Mouse (Mus musculus) stomach, postnatal 0 days (tissue): ENCODE data around the gene Itgam. TPM values are rescaled to one million over a fixed set of nuclear protein-coding genes. Genes with fewer than 3 reads are reported as not detected.
"Not testable (repeated sequence)": the region's sequence is repeated elsewhere in the genome, so short reads cannot be mapped to it uniquely, and the experiment has no call there.

Experiments used
- ATAC-seq: fragments of 200-750 bp; cut with Nextera tagmentation; 2 replicates; pipeline ENCODE4 v1.8.0; 2017; ENCODE audit not compliant: low FRiP score, low TSS enrichment
- DNase-seq: peaks from one replicate; pipeline ENCODE4 v3.0.0-alpha.2; 2016; ENCODE audit warnings: low spot score
- H3K27ac ChIP-seq: fragments of 300-500 bp; sonication (generic); replicated peaks from 2 replicates; pipeline ENCODE4 v1.5.1; 2014; ENCODE audit warnings: mild to moderate bottlenecking, control low read depth
- H3K27me3 ChIP-seq: fragments of 300-500 bp; sonication (generic); 2 replicates; pipeline ENCODE4 v1.6.1; 2014; ENCODE audit warnings: low read length; ENCODE audit not compliant: control insufficient read depth, insufficient read depth
- H3K36me3 ChIP-seq: fragments of 300-500 bp; sonication (generic); 2 replicates; pipeline ENCODE4 v1.6.1; 2014; ENCODE audit warnings: low read length, mixed read lengths; ENCODE audit not compliant: control insufficient read depth, insufficient read depth
- H3K4me1 ChIP-seq: fragments of 300-500 bp; sonication (generic); replicated peaks from 2 replicates; pipeline ENCODE4 v1.6.1; 2014; ENCODE audit warnings: antibody characterized with exemption; ENCODE audit not compliant: control insufficient read depth, insufficient read depth
- H3K4me2 ChIP-seq: fragments of 300-500 bp; sonication (generic); replicated peaks from 2 replicates; pipeline ENCODE4 v1.6.1; 2014; ENCODE audit warnings: low read depth, mild to moderate bottlenecking, control low read depth, moderate library complexity
- H3K4me3 ChIP-seq: fragments of 300-500 bp; sonication (generic); 2 replicates; pipeline ENCODE4 v1.5.1; 2014; ENCODE audit warnings: low read depth, low read length, control low read depth
- H3K9ac ChIP-seq: fragments of 300-500 bp; sonication (generic); 2 replicates; pipeline ENCODE4 v1.6.1; 2014; ENCODE audit warnings: mild to moderate bottlenecking, low read length, control low read depth, mixed read lengths
- H3K9me3 ChIP-seq: fragments of 300-500 bp; sonication (generic); 2 replicates; pipeline ENCODE4 v1.6.1; 2016; ENCODE audit warnings: low read length; ENCODE audit not compliant: control insufficient read depth
- CTCF ChIP-seq: IDR thresholded peaks from 2 replicates; pipeline ENCODE4 v1.5.1; 2016; ENCODE audit warnings: antibody characterized with exemption, low read depth, mild to moderate bottlenecking, moderate library complexity
- EP300 ChIP-seq: optimal IDR thresholded peaks from 2 replicates; pipeline ENCODE3; 2016; ENCODE audit warnings: antibody characterized with exemption
- WGBS: fragments of 180-500 bp; shearing (Covaris S2); extraction: QIAGEN DNeasy Blood & Tissue Kit; methylation state at CpG from one replicate; pipeline ENCODE4 v1.1.7; 2014; 5-methylcytosine and 5-hydroxymethylcytosine counted together
- polyA plus RNA-seq: library from polyadenylated mRNA; unstranded; fragments of >200 nt; fragmentation: Nextera tagmentation; extraction: Ambion mirVana; gene quantifications from 2 replicates; pipeline ENCODE4 v1.2.1, GENCODE M21; 2015

Itgam gene
- polyA plus RNA-seq, 1 experiment from 2014 or later, result 0.91 TPM

DNA sequence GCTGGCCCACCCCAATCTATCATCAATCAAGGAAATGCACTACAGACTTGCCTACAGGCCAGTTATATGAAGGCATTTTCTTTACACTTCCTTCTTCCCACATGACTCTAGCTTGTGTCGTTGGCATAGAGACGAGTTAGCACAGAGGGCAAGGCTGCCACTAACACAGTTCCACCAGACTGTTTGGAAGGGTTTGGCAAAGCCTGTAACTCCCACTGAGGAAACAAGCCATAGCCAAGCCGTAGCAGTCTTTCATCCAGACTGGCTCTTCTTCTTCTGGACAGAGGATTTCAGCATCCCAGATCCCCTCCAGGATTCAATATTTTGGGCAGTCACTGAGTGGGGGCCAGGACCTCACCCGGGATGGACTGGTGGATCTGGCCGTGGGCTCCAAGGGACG lies 77.2 kb downstream of the Itgam start:
- Histone ChIP-seq H3K9ac (no peak overlapping the region), H3K36me3 (no peaks in the 10 kb centered on the region), H3K4me2 (no peak overlapping the region), H3K27me3 (no peaks in the 10 kb centered on the region), H3K9me3 (no peaks in the 10 kb centered on the region), H3K27ac (no peak overlapping the region), H3K4me1 (no peaks in the 10 kb centered on the region), H3K4me3 (no peak overlapping the region)
- no peak for TF ChIP-seq EP300
- no peak for TF ChIP-seq CTCF
- ATAC-seq (no peak), DNase-seq (no peak)
- WGBS, result 92% methylated on average over 6 of the region's 6 CpGs

DNA sequence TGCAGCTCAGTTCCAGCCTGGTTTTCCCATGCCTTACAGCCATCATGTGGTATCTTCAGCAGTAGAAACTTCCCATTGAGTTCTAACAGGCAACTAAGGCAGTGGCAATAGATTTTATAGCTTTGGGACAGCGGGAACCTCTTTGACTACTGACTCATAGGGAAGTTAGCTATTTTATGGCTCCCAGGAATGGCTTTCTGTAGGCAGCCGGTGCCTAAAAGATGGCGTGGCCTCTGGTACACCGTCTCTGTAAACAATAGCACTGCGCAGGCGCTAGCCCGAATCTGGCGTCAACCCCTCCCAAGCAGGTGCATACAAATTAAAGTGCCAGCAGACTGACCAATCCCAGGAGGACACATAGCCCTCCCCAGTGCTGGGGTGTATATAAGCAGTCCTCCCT lies 88.5 kb downstream of the Itgam start:
- TF ChIP-seq EP300, result no peak
- TF ChIP-seq CTCF, result no peak
- H3K4me1 ChIP-seq, result no peaks in the 10 kb centered on the region
- ATAC-seq (no peak), DNase-seq (no peak)
- no peak overlapping the region for H3K4me2 ChIP-seq
- no peaks in the 10 kb centered on the region for H3K9me3 ChIP-seq
- H3K27me3 ChIP-seq, result no peaks in the 10 kb centered on the region
- no peak overlapping the region for H3K4me3 ChIP-seq
- H3K27ac ChIP-seq, result no peak overlapping the region
- no peak overlapping the region for H3K9ac ChIP-seq
- H3K36me3 ChIP-seq, result no peaks in the 10 kb centered on the region
- WGBS, result 84% methylated on average over 8 of the region's 8 CpGs

DNA sequence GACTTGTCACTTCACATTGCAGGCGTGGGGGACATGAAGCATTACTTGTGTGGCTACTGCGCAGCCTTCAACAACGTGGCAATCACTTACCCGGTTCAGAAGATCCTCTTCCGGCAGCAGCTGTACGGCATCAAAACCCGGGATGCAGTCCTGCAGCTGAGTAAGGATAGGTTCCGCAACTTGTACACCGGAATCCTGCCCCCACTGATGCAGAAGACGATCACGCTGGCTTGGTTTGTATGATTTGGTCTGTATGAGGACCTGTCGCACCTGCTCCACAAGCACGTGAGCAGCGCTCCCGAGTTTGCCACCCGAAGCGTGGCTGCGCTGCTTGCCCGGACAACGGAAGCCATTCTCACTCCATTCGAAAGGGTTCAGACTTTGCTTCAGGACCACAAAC lies 91.6 kb downstream of the Itgam start, which contains the start of gene Itgad:
Gene Itgad, plus strand, starts transcription at position 301 of the 400 bp plus-strand sequence.
- no peak for DNase-seq
- H3K4me3 ChIP-seq, result no peak within 1 kb of the TSS
- no peaks in the 10 kb centered on the region for H3K27me3 ChIP-seq
- TF ChIP-seq CTCF (no peak), EP300 (no peak)
- H3K4me2 ChIP-seq, result no peak within 1 kb of the TSS
- H3K27ac ChIP-seq, result no peak within 1 kb of the TSS
- 91% methylated on average over 21 of the region's 21 CpGs for WGBS
- no peak for ATAC-seq
- no peak within 1 kb of the TSS for H3K9ac ChIP-seq
- H3K36me3 ChIP-seq, result no peaks in the 10 kb centered on the region
- no peaks in the 10 kb centered on the region for H3K9me3 ChIP-seq
- H3K4me1 ChIP-seq, result no peaks in the 10 kb centered on the region

DNA sequence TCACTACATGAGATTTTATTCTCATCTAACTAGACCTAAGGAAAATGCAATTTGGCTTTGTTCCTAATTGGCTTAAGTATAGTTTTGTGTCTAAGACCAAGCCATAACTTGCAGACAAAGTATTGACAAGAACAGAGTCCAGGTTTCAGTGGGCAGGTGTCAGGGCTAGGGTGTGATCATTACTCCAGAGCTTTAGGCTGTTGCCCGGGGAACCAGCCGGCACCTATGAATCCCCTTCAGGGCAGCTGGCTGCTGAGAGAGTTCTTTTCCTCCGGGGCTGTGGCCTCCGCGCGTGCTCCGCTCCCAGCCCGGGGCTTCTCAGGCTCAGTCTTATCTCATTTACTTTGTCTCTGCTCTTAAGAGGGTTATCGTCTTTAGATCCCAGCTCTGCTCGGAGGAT lies 92.5 kb downstream of the Itgam start:
- H3K27me3 ChIP-seq, result no peaks in the 10 kb centered on the region
- TF ChIP-seq CTCF (no peak), EP300 (no peak)
- H3K4me2 ChIP-seq, result no peak overlapping the region
- no peaks in the 10 kb centered on the region for H3K9me3 ChIP-seq
- H3K36me3 ChIP-seq, result no peaks in the 10 kb centered on the region
- DNase-seq (peak; percentile 18), ATAC-seq (no peak)
- 38% methylated on average over 10 of the region's 10 CpGs for WGBS
- H3K27ac ChIP-seq, result no peak overlapping the region
- H3K9ac ChIP-seq, result no peak overlapping the region
- H3K4me3 ChIP-seq, result no peak overlapping the region
- H3K4me1 ChIP-seq, result no peaks in the 10 kb centered on the region

DNA sequence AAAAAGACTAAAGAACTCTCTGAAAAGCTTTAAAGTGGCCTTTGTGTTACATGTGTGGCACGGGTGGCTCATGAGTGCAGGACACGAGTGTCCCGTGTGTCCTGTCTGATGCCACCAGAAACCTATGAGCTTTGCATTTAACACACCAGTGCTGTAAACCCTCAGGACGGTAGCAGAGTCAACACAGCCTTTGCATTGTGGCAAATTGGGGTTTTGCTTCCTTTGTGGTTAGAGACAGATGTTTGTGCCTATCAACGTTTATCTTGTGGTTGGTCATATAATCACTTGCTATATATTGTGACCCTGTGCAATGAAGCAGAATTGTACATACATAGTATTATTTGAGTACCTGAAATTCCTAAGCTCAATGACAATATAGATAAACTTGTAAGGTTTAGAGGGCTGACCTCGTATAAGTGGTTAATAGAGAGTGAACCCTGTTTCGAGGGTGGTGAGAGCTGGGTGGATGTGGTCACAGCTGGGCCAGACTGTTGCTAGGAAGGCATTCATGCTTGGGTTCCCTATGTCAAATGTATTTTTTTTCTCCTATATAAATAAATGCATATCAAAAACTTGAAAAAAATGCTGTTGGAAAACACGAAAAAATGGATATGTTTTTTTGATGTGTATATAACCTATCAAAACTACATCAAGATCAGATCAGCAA lies 96.4 kb downstream of the Itgam start:
- H3K9me3 ChIP-seq, H3K27me3 ChIP-seq, ATAC-seq, H3K4me2 ChIP-seq, DNase-seq, H3K27ac ChIP-seq, H3K36me3 ChIP-seq, H3K4me1 ChIP-seq, H3K4me3 ChIP-seq, H3K9ac ChIP-seq: not testable (repeated sequence)
- WGBS, result 60% methylated on average over 7 of the region's 8 CpGs

DNA sequence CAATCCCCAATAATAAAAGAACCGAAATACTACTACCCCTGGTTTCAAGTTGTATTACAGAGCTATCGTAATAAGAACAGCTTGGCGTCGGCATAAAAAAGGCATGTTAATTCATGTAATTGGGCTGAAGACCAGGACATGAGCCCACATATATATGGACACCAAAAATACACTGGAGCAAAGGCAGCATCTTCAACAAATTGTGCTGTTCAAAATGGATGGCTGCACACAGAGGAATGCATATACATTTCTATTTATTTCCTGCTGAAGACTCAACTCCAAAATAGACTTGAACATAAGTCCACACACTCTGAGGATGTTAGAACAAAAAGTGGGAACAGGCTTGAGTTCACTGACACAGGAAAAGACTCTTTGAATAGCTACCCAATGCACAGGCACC lies 101.6 kb downstream of the Itgam start:
- Histone ChIP-seq H3K4me2 (no peak overlapping the region), H3K36me3 (no peaks in the 10 kb centered on the region), H3K4me1 (no peaks in the 10 kb centered on the region), H3K9ac (no peak overlapping the region), H3K27me3 (no peaks in the 10 kb centered on the region), H3K9me3 (no peaks in the 10 kb centered on the region), H3K4me3 (no peak overlapping the region), H3K27ac (no peak overlapping the region)
- DNase-seq (no peak), ATAC-seq (no peak)
- 96% methylated on average over 4 of the region's 4 CpGs for WGBS
- TF ChIP-seq CTCF, result no peak
- TF ChIP-seq EP300, result no peak
